Mouse (Mus musculus) hindbrain, embryonic 12.5 days (tissue): ENCODE results near the gene Tshz2. TPM values are rescaled to one million over a fixed set of nuclear protein-coding genes. Genes with fewer than 3 reads are reported as not detected.

Source experiments
- ATAC-seq: fragments of 200-750 bp; cut with Nextera tagmentation; 2 replicates; pipeline ENCODE4 v1.8.0; 2017; ENCODE audit warnings: moderate TSS enrichment; ENCODE audit not compliant: low FRiP score
- H3K27ac ChIP-seq: fragments of 300-500 bp; sonication (generic); 2 replicates; pipeline ENCODE4 v1.5.1; 2016; ENCODE audit warnings: mild to moderate bottlenecking
- H3K27me3 ChIP-seq: fragments of 300-500 bp; sonication (generic); 2 replicates; pipeline ENCODE4 v1.6.1; 2016; ENCODE audit warnings: mild to moderate bottlenecking
- H3K36me3 ChIP-seq: fragments of 300-500 bp; sonication (generic); 2 replicates; pipeline ENCODE4 v1.6.1; 2016; ENCODE audit warnings: mild to moderate bottlenecking
- H3K4me1 ChIP-seq: fragments of 300-500 bp; sonication (generic); 2 replicates; pipeline ENCODE4 v1.6.1; 2016
- H3K4me2 ChIP-seq: fragments of 300-500 bp; sonication (generic); replicated peaks from 2 replicates; pipeline ENCODE4 v1.6.1; 2016; ENCODE audit warnings: mild to moderate bottlenecking
- H3K4me3 ChIP-seq: fragments of 300-500 bp; sonication (generic); 2 replicates; pipeline ENCODE4 v1.5.1; 2016; ENCODE audit warnings: mild to moderate bottlenecking
- H3K9ac ChIP-seq: fragments of 300-500 bp; sonication (generic); 2 replicates; pipeline ENCODE4 v1.6.1; 2016; ENCODE audit warnings: mild to moderate bottlenecking, moderate library complexity
- H3K9me3 ChIP-seq: fragments of 300-500 bp; sonication (generic); replicated peaks from 2 replicates; pipeline ENCODE4 v1.6.1; 2016; ENCODE audit warnings: mild to moderate bottlenecking
- WGBS: fragments of 180-500 bp; shearing (Covaris S2); methylation state at CpG from one replicate; pipeline ENCODE4 v1.1.7; 2016; 5-methylcytosine and 5-hydroxymethylcytosine counted together
- polyA plus RNA-seq: library from polyadenylated mRNA; unstranded; fragments of >200 nt; fragmentation: Nextera tagmentation; extraction: Ambion mirVana; gene quantifications from 2 replicates; pipeline ENCODE4 v1.2.1, GENCODE M21; 2016

The Tshz2 gene
- polyA plus RNA-seq, 1 experiment from 2014 or later, result 19.3 TPM

GRCm38 (mm10) chr2:170094871-170095270, 462.1 kb downstream of the Tshz2 start:
- H3K4me1 ChIP-seq, result no peaks in the 10 kb centered on the region
- no peak overlapping the region for H3K4me3 ChIP-seq
- H3K9ac ChIP-seq, result no peak overlapping the region
- no peak for ATAC-seq
- H3K27ac ChIP-seq, result no peak overlapping the region
- H3K36me3 ChIP-seq, result no peaks in the 10 kb centered on the region
- no peak overlapping the region for H3K4me2 ChIP-seq
- 86% methylated on average over 9 of the region's 9 CpGs for WGBS
- H3K27me3 ChIP-seq, result no peaks in the 10 kb centered on the region
- H3K9me3 ChIP-seq, result no peaks in the 10 kb centered on the region; the same call in 1 of the 2 replicates

GRCm38 (mm10) chr2:170101132-170101531, 468.3 kb downstream of the Tshz2 start:
- H3K36me3 ChIP-seq, result no peaks in the 10 kb centered on the region
- no peaks in the 10 kb centered on the region; the same call in 1 of the 2 replicates for H3K9me3 ChIP-seq
- no peaks in the 10 kb centered on the region for H3K4me1 ChIP-seq
- WGBS, result 5% methylated on average over 12 of the region's 12 CpGs
- H3K27ac ChIP-seq, result no peak overlapping the region
- no peak overlapping the region for H3K4me3 ChIP-seq
- no peak overlapping the region for H3K9ac ChIP-seq
- no peaks in the 10 kb centered on the region for H3K27me3 ChIP-seq
- no peak overlapping the region for H3K4me2 ChIP-seq
- ATAC-seq, result no peak

GRCm38 (mm10) chr2:170101932-170102331, 469.1 kb downstream of the Tshz2 start:
- H3K36me3 ChIP-seq, result 0 out of 2 replicates have a peak, but pooled peaks cover 1% of the 10 kb centered on the region
- no peak overlapping the region for H3K4me3 ChIP-seq
- no peak overlapping the region for H3K27ac ChIP-seq
- ATAC-seq, result no peak
- no peak overlapping the region for H3K9ac ChIP-seq
- no peak overlapping the region for H3K4me2 ChIP-seq
- no peaks in the 10 kb centered on the region; the same call in 1 of the 2 replicates for H3K9me3 ChIP-seq
- 75% methylated on average over 7 of the region's 7 CpGs for WGBS
- H3K27me3 ChIP-seq, result no peaks in the 10 kb centered on the region
- H3K4me1 ChIP-seq, result no peaks in the 10 kb centered on the region

- H3K4me2 ChIP-seq, result no peak overlapping the region
- 0 out of 2 replicates have a peak, but pooled peaks cover 3% of the 10 kb centered on the region for H3K36me3 ChIP-seq
- no peak overlapping the region for H3K27ac ChIP-seq
- H3K4me1 ChIP-seq, result no peaks in the 10 kb centered on the region
- 87% methylated on average over 5 of the region's 5 CpGs for WGBS
- H3K27me3 ChIP-seq, result no peaks in the 10 kb centered on the region
- no peak overlapping the region for H3K9ac ChIP-seq
- no peaks in the 10 kb centered on the region for H3K9me3 ChIP-seq
- no peak for ATAC-seq
- no peak overlapping the region for H3K4me3 ChIP-seq
Measured at GRCm38 (mm10) chr2:170103341-170103740, 470.5 kb downstream of the Tshz2 start.

GRCm38 (mm10) chr2:170103852-170104251, 471.0 kb downstream of the Tshz2 start:
- no peak for ATAC-seq

GRCm38 (mm10) chr2:170104396-170104795, 471.6 kb downstream of the Tshz2 start:
- H3K9me3 ChIP-seq, result no peaks in the 10 kb centered on the region
- no peaks in the 10 kb centered on the region for H3K4me1 ChIP-seq
- no peak overlapping the region for H3K4me2 ChIP-seq
- H3K4me3 ChIP-seq, result no peak overlapping the region
- 90% methylated on average over 6 of the region's 6 CpGs for WGBS
- no peak overlapping the region for H3K9ac ChIP-seq
- no peak for ATAC-seq
- 0 out of 2 replicates have a peak, but pooled peaks cover 3% of the 10 kb centered on the region for H3K36me3 ChIP-seq
- no peak overlapping the region for H3K27ac ChIP-seq
- no peaks in the 10 kb centered on the region for H3K27me3 ChIP-seq

More at GRCm38 (mm10) chr2:170103852-170104251, 471.0 kb downstream of the Tshz2 start:
- no peak overlapping the region for H3K27ac ChIP-seq
- H3K9ac ChIP-seq, result no peak overlapping the region
- H3K27me3 ChIP-seq, result no peaks in the 10 kb centered on the region
- no peaks in the 10 kb centered on the region for H3K4me1 ChIP-seq
- H3K4me3 ChIP-seq, result no peak overlapping the region
- 55% methylated on average over 9 of the region's 9 CpGs for WGBS
- 0 out of 2 replicates have a peak, but pooled peaks cover 3% of the 10 kb centered on the region for H3K36me3 ChIP-seq
- no peak overlapping the region for H3K4me2 ChIP-seq
- no peaks in the 10 kb centered on the region for H3K9me3 ChIP-seq

- 83% methylated on average over 9 of the region's 9 CpGs for WGBS
- no peak overlapping the region for H3K4me3 ChIP-seq
- H3K9ac ChIP-seq, result no peak overlapping the region
- no peak for ATAC-seq
- 0 out of 2 replicates have a peak, but pooled peaks cover 3% of the 10 kb centered on the region for H3K4me1 ChIP-seq
- H3K4me2 ChIP-seq, result no peak overlapping the region
- H3K27me3 ChIP-seq, result no peaks in the 10 kb centered on the region
- peaks cover 15% of the 10 kb centered on the region for H3K36me3 ChIP-seq
- H3K27ac ChIP-seq, result no peak overlapping the region
- no peaks in the 10 kb centered on the region for H3K9me3 ChIP-seq
Measured at GRCm38 (mm10) chr2:170106000-170106399, 473.2 kb downstream of the Tshz2 start.

GRCm38 (mm10) chr2:170107791-170108190, 475.0 kb downstream of the Tshz2 start:
- no peak overlapping the region for H3K9ac ChIP-seq
- H3K4me1 ChIP-seq, result 0 out of 2 replicates have a peak, but pooled peaks cover 3% of the 10 kb centered on the region
- H3K4me2 ChIP-seq, result no peak overlapping the region
- no peaks in the 10 kb centered on the region for H3K9me3 ChIP-seq
- no peak for ATAC-seq
- H3K36me3 ChIP-seq, result peaks cover 19% of the 10 kb centered on the region
- 88% methylated on average over 3 of the region's 3 CpGs for WGBS
- no peak overlapping the region for H3K27ac ChIP-seq
- H3K27me3 ChIP-seq, result no peaks in the 10 kb centered on the region
- H3K4me3 ChIP-seq, result no peak overlapping the region

- Histone ChIP-seq H3K4me2 (no peak overlapping the region), H3K4me1 (0 out of 2 replicates have a peak, but pooled peaks cover 3% of the 10 kb centered on the region), H3K27me3 (no peaks in the 10 kb centered on the region), H3K9ac (no peak overlapping the region), H3K9me3 (no peaks in the 10 kb centered on the region), H3K36me3 (peaks cover 31% of the 10 kb centered on the region), H3K4me3 (no peak overlapping the region), H3K27ac (no peak overlapping the region)
- ATAC-seq, result no peak
- 38% methylated on average over 5 of the region's 5 CpGs for WGBS
Measured at GRCm38 (mm10) chr2:170109528-170109927, 476.7 kb downstream of the Tshz2 start.

GRCm38 (mm10) chr2:170110306-170110705, 477.5 kb downstream of the Tshz2 start:
- Histone ChIP-seq H3K27me3 (no peaks in the 10 kb centered on the region), H3K27ac (no peak overlapping the region), H3K4me2 (no peak overlapping the region), H3K36me3 (peaks cover 39% of the 10 kb centered on the region), H3K9me3 (no peaks in the 10 kb centered on the region), H3K4me3 (no peak overlapping the region), H3K9ac (no peak overlapping the region), H3K4me1 (0 out of 2 replicates have a peak, but pooled peaks cover 3% of the 10 kb centered on the region)
- no peak for ATAC-seq
- 92% methylated on average over 8 of the region's 8 CpGs for WGBS

GRCm38 (mm10) chr2:170116704-170117281, 484.0 kb downstream of the Tshz2 start:
- H3K9ac ChIP-seq, result no peak overlapping the region
- no peak overlapping the region for H3K4me3 ChIP-seq
- 53% methylated on average over 4 of the region's 4 CpGs for WGBS
- 0 out of 2 replicates have a peak, but pooled peaks cover 11% of the 10 kb centered on the region for H3K4me1 ChIP-seq
- no peak overlapping the region for H3K27ac ChIP-seq
- H3K27me3 ChIP-seq, result no peaks in the 10 kb centered on the region
- H3K4me2 ChIP-seq, result no peak overlapping the region
- H3K9me3 ChIP-seq, result no peaks in the 10 kb centered on the region
- H3K36me3 ChIP-seq, result peaks cover 59% of the 10 kb centered on the region
- ATAC-seq, result no peak

GRCm38 (mm10) chr2:170120139-170121027, 487.6 kb downstream of the Tshz2 start:
- no peaks in the 10 kb centered on the region for H3K9me3 ChIP-seq
- H3K27ac ChIP-seq, result no peak overlapping the region
- no peak overlapping the region for H3K4me2 ChIP-seq
- 89% methylated on average over 19 of the region's 19 CpGs for WGBS
- H3K36me3 ChIP-seq, result peaks cover 45% of the 10 kb centered on the region
- H3K4me1 ChIP-seq, result peaks cover 20% of the 10 kb centered on the region
- H3K4me3 ChIP-seq, result no peak overlapping the region
- no peak overlapping the region for H3K9ac ChIP-seq
- H3K27me3 ChIP-seq, result no peaks in the 10 kb centered on the region
- ATAC-seq, result no peak
